Mouse (Mus musculus) stomach, postnatal 0 days (tissue): ENCODE measurements at regions not wholly inside any gene's neighbourhood (a gene's known extent, or its start where the extent isn't known, plus 50 kb on each side); places are given as distances from the start of the nearest gene placed in this dataset.

Experiments
- ATAC-seq: fragments of 200-750 bp; cut with Nextera tagmentation; 2 replicates; pipeline ENCODE4 v1.8.0; 2017; ENCODE audit not compliant: low FRiP score, low TSS enrichment
- DNase-seq: peaks from one replicate; pipeline ENCODE4 v3.0.0-alpha.2; 2016; ENCODE audit warnings: low spot score
- H3K27ac ChIP-seq: fragments of 300-500 bp; sonication (generic); replicated peaks from 2 replicates; pipeline ENCODE4 v1.5.1; 2014; ENCODE audit warnings: mild to moderate bottlenecking, control low read depth
- H3K27me3 ChIP-seq: fragments of 300-500 bp; sonication (generic); 2 replicates; pipeline ENCODE4 v1.6.1; 2014; ENCODE audit warnings: low read length; ENCODE audit not compliant: control insufficient read depth, insufficient read depth
- H3K36me3 ChIP-seq: fragments of 300-500 bp; sonication (generic); 2 replicates; pipeline ENCODE4 v1.6.1; 2014; ENCODE audit warnings: low read length, mixed read lengths; ENCODE audit not compliant: control insufficient read depth, insufficient read depth
- H3K4me1 ChIP-seq: fragments of 300-500 bp; sonication (generic); replicated peaks from 2 replicates; pipeline ENCODE4 v1.6.1; 2014; ENCODE audit warnings: antibody characterized with exemption; ENCODE audit not compliant: control insufficient read depth, insufficient read depth
- H3K4me2 ChIP-seq: fragments of 300-500 bp; sonication (generic); replicated peaks from 2 replicates; pipeline ENCODE4 v1.6.1; 2014; ENCODE audit warnings: low read depth, mild to moderate bottlenecking, control low read depth, moderate library complexity
- H3K4me3 ChIP-seq: fragments of 300-500 bp; sonication (generic); 2 replicates; pipeline ENCODE4 v1.5.1; 2014; ENCODE audit warnings: low read depth, low read length, control low read depth
- H3K9ac ChIP-seq: fragments of 300-500 bp; sonication (generic); 2 replicates; pipeline ENCODE4 v1.6.1; 2014; ENCODE audit warnings: mild to moderate bottlenecking, low read length, control low read depth, mixed read lengths
- H3K9me3 ChIP-seq: fragments of 300-500 bp; sonication (generic); 2 replicates; pipeline ENCODE4 v1.6.1; 2016; ENCODE audit warnings: low read length; ENCODE audit not compliant: control insufficient read depth
- CTCF ChIP-seq: IDR thresholded peaks from 2 replicates; pipeline ENCODE4 v1.5.1; 2016; ENCODE audit warnings: antibody characterized with exemption, low read depth, mild to moderate bottlenecking, moderate library complexity
- EP300 ChIP-seq: optimal IDR thresholded peaks from 2 replicates; pipeline ENCODE3; 2016; ENCODE audit warnings: antibody characterized with exemption
- WGBS: fragments of 180-500 bp; shearing (Covaris S2); extraction: QIAGEN DNeasy Blood & Tissue Kit; methylation state at CpG from one replicate; pipeline ENCODE4 v1.1.7; 2014; 5-methylcytosine and 5-hydroxymethylcytosine counted together

DNA sequence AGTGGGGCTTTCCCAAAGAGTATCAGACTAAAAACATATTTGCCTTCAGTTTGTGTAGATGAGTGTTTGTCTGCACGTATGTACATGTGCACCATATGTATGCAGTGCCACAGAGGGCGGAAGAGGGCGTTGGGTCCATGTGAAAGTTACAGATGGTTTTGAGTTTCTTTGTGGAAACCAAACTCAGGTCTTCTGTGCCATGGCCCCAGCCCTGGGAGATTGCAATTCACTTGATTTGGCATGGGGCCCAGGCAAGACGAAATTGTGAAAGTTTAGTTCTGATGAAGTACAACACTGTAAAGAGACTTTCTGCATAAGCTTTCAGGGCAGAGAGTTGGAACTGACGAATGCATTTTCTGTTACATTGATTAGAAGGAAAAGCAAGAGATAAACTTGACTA lies 255.4 kb upstream of the Nbea start:
- ATAC-seq, result no peak
- no peak for DNase-seq
- no peak overlapping the region for H3K27ac ChIP-seq
- 63% methylated on average over 5 of the region's 5 CpGs for WGBS
- no peak overlapping the region for H3K4me3 ChIP-seq
- H3K9me3 ChIP-seq, result no peaks in the 10 kb centered on the region
- no peaks in the 10 kb centered on the region for H3K36me3 ChIP-seq
- TF ChIP-seq CTCF (no peak; the same call in 1 of the 2 replicates), EP300 (no peak)
- H3K4me2 ChIP-seq, result no peak overlapping the region
- no peaks in the 10 kb centered on the region for H3K27me3 ChIP-seq
- H3K4me1 ChIP-seq, result no peaks in the 10 kb centered on the region
- H3K9ac ChIP-seq, result no peak overlapping the region

DNA sequence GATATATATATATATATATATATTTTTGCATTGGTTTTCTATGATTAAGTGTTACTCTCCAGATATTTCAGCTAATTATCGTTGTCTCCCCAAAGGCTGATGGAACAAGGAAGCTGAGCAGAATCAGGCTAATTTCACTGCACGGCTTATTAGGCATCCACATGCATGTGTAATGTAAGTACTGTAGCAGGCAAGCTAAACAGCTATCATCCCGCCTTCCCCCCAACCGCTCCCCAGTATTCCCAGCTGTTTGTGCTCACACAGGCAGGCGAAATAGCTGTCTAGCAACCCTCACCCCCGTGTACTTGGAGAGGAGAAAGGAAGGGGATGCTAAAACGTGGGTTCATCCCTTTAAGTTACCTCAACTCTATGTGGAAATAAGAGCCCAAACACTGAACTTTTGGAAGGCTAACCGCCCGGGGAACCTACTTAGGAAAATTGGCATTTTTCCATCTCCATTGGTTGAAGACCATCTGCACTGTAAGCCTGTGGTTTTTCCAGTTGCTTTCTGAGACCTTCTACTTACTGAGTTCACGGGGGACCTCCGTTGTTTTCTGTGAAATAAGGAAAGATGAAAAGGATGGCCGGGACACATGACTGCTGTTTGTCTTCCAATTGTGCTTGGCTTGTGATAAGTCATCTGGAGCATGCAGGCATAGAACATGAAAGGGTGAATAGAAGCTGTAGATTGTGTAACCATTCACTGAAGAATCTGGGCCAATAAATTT lies 254.7 kb upstream of the Nbea start:
- no peaks in the 10 kb centered on the region for H3K27me3 ChIP-seq
- ATAC-seq (no peak), DNase-seq (no peak)
- no peak overlapping the region for H3K27ac ChIP-seq
- H3K9ac ChIP-seq, result no peak overlapping the region
- H3K36me3 ChIP-seq, result no peaks in the 10 kb centered on the region
- H3K9me3 ChIP-seq, result no peaks in the 10 kb centered on the region
- 41% methylated on average over 12 of the region's 12 CpGs for WGBS
- no peaks in the 10 kb centered on the region for H3K4me1 ChIP-seq
- no peak overlapping the region for H3K4me3 ChIP-seq
- TF ChIP-seq EP300, result no peak
- no peak overlapping the region for H3K4me2 ChIP-seq

DNA sequence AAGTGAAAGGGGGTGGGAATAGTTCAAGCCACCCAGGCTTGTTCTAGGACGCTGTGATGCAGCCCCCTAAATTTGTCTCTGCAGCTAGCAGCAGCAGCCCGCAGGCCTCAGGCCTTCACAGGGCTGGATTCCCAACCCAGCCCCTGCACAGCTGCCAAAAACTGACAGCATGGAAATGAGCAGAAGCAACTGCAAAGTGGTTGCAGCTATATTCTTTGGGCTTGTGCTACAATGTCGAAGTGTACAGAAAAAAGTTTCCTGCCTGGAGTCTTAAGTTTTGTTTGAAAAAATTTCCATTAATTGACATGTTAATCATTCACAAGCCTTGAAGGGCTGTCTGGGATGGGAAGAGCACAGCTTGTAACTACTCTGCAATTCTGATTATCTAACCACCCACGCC lies 253.6 kb upstream of the Nbea start:
- DNase-seq (no peak), ATAC-seq (no peak)
- Histone ChIP-seq H3K4me2 (no peak overlapping the region), H3K4me1 (no peaks in the 10 kb centered on the region), H3K27me3 (no peaks in the 10 kb centered on the region), H3K27ac (no peak overlapping the region), H3K9ac (no peak overlapping the region), H3K36me3 (no peaks in the 10 kb centered on the region), H3K4me3 (no peak overlapping the region), H3K9me3 (no peaks in the 10 kb centered on the region)
- 25% methylated on average over 4 of the region's 4 CpGs for WGBS
- TF ChIP-seq CTCF (no peak), EP300 (no peak)

DNA sequence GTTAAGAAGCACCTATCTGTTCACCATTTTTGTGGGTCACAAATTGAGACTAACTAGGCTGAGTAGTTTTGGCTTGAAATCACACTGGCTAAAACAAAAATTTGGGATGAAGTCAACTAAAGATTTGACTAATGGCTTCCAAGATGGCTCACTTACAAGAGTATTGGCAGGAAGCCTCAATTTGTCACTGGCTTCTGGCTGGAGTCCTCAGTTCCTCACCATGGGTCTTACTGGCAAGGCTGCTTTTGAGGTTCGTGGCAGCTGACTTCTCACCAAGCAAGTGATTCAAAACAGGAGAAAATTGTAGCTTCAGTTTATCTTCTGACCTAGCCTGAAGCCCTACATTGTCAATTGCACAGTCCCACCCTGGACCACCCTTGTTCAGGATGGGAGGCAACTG lies 250.0 kb upstream of the Nbea start:
- Histone ChIP-seq H3K4me2 (no peak overlapping the region), H3K4me1 (no peaks in the 10 kb centered on the region), H3K9ac (no peak overlapping the region), H3K27ac (no peak overlapping the region), H3K4me3 (no peak overlapping the region), H3K9me3 (no peaks in the 10 kb centered on the region), H3K27me3 (no peaks in the 10 kb centered on the region), H3K36me3 (no peaks in the 10 kb centered on the region)
- no peak for DNase-seq
- TF ChIP-seq CTCF (no peak), EP300 (no peak)
- 35% methylated on average over 1 of the region's 1 CpGs for WGBS
- ATAC-seq, result no peak

DNA sequence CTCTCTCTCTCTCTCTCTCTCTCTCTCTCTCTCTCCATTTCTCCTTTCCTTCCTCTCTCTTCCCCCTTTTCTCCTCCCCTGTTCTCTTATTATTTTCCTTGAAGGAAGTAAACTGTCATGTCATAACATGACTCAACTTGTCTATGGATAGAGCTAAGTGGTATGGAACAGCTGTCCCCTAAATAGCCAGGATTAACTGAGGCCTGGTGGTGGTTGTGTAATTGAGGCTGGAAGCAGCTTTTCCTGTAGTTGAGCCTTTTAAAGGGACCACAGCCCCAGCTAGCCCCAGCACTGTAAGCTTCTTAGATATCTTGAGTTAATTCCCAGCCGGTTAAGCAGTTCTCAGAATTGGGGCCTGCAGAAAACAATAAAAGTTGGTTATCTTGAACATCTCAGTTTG lies 243.7 kb upstream of the Nbea start:
- no peak for TF ChIP-seq CTCF
- TF ChIP-seq EP300, result no peak
- Histone ChIP-seq H3K27me3 (no peaks in the 10 kb centered on the region), H3K9ac (no peak overlapping the region), H3K4me1 (no peaks in the 10 kb centered on the region), H3K4me2 (no peak overlapping the region), H3K4me3 (no peak overlapping the region), H3K36me3 (no peaks in the 10 kb centered on the region), H3K27ac (no peak overlapping the region), H3K9me3 (no peaks in the 10 kb centered on the region)
- DNase-seq, result no peak
- ATAC-seq, result peak; percentile 57; the same call in 1 of the 2 replicates
- 56% methylated on average over 1 of the region's 1 CpGs for WGBS

DNA sequence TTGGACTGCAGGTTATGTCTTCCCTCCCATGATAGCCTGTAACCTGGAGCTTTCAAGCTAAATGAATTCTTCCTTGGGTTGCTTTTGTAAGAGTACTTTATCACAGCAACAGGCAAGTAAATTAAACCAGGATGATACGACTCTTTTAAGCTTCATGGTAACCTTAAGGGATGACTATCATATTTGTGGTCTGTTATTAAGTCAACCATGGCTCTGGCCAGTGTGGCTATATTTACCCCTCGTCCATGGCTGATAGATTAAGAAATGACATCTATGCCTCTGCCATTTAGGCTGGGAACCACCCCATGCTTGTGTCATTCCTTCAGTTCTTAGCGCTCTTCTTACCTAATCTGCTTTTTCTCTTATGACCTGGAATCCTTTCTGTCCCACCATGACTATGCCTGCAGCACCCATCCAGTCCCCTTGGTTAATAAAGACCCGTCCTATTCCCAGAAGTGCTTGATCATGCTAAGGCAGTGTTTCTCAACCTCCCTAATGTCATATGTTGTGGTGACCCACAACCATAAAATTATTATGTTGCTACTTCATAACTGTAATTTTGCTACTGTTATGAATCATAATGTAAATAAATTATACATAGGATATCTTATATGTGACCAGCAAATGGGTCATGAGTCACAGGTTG lies 214.5 kb upstream of the Nbea start:
- H3K36me3 ChIP-seq, result no peaks in the 10 kb centered on the region
- H3K4me3 ChIP-seq, result no peak overlapping the region
- H3K9ac ChIP-seq, result no peak overlapping the region
- TF ChIP-seq CTCF (no peak), EP300 (no peak)
- no peaks in the 10 kb centered on the region for H3K4me1 ChIP-seq
- H3K4me2 ChIP-seq, result no peak overlapping the region
- DNase-seq (no peak), ATAC-seq (no peak)
- H3K27ac ChIP-seq, result no peak overlapping the region
- no peaks in the 10 kb centered on the region for H3K9me3 ChIP-seq
- WGBS, result 85% methylated on average over 4 of the region's 4 CpGs
- no peaks in the 10 kb centered on the region for H3K27me3 ChIP-seq
